Mouse (Mus musculus): Measurements from ENCODE around the gene Dapk2.

GRCm38 (mm10) chr9:66167222-66167621 lies 9.2 kb downstream of the Dapk2 start:
- no peak for TF ChIP-seq CTCF (IDR thresholded peaks at IDR 0.05; ENCODE audit: borderline replicate concordance, insufficient read depth, low read length)
- no peak for TF ChIP-seq POLR2A (IDR thresholded peaks at IDR 0.05; ENCODE audit: low read depth, low read length)
